Comparison of ENCODE assay signal across 8 mouse cellular contexts in the genomic region with DNA sequence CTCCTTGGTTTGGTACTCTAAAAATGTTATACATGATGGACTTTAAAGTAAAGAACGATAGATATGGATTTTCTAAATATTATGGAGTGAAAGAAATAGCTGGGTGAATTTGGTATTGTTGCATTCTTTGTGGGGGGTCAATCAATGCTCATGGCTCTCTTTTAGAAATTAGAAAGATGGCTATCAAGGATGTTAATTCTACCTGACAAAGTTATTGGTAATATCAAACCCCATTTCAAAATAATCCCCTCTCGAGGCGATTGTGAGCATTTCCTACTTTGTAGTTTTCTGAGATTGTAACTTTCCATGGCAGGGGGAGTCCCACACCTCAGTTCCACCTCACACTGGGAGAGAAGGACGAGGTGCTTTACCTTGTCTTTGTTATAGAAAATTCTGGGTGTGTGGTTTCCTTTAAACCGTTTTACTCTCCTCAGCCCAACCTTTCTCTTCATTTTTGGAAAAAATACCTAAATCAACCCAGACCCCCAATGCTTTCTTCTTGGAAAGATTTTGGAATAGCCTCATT.
DNase-seq lines count a peak whose midpoint lies in the region; ATAC-seq and TF ChIP-seq lines count a peak whose summit lies in the region.

No protein-coding gene starts in this region.

- intact Hi-C loops in gastrocnemius, postnatal 14 days (cut with DNase I; ENCODE audit: low total_unique reads): loop anchor here (5.0 kb wide), 1 partner anchor 370 kb away; no protein-coding TSS in a partner anchor

- H3K9me3 ChIP-seq in heart, embryonic 12.5 days (replicated peaks): no peaks in the 10 kb centered on the region
- no peaks in the 10 kb centered on the region for H3K9me3 ChIP-seq in hindbrain, embryonic 10.5 days
- no peaks in the 10 kb centered on the region for H3K9me3 ChIP-seq in midbrain, embryonic 13.5 days

- WGBS in heart, embryonic 12.5 days: 45% methylated on average over 5 of the region's 5 CpGs
- 64% methylated on average over 5 of the region's 5 CpGs for WGBS in hindbrain, embryonic 10.5 days
- WGBS in midbrain, embryonic 13.5 days: 11% methylated on average over 5 of the region's 5 CpGs

- peaks cover 17% of the 10 kb centered on the region for H3K36me3 ChIP-seq in heart, embryonic 12.5 days
- H3K36me3 ChIP-seq in hindbrain, embryonic 10.5 days: peaks cover 22% of the 10 kb centered on the region
- H3K36me3 ChIP-seq in midbrain, embryonic 13.5 days: peaks cover 7% of the 10 kb centered on the region; the same call in 1 of the 2 replicates

- H3K27ac ChIP-seq in heart, embryonic 12.5 days (ENCODE audit: poor library complexity, severe bottlenecking): peak overlapping the region; percentile 65
- H3K27ac ChIP-seq in hindbrain, embryonic 10.5 days: peak overlapping the region; percentile 94
- peak overlapping the region; percentile 99 for H3K27ac ChIP-seq in midbrain, embryonic 13.5 days

- H3K27me3 ChIP-seq in heart, embryonic 12.5 days (replicated peaks): no peaks in the 10 kb centered on the region
- no peaks in the 10 kb centered on the region; the same call in 1 of the 2 replicates for H3K27me3 ChIP-seq in hindbrain, embryonic 10.5 days (ENCODE audit: insufficient read depth, poor library complexity, severe bottlenecking)
- no peaks in the 10 kb centered on the region for H3K27me3 ChIP-seq in midbrain, embryonic 13.5 days

- no peak for DNase-seq in heart, adult 18-20 months
- DNase-seq in brain, embryonic 14.5 days (ENCODE audit: low read depth): peak; percentile 44
- DNase-seq in hindbrain, embryonic 10.5 days (ENCODE audit: low spot score): no peak
- DNase-seq in frontal cortex, postnatal 14 days (ENCODE audit: low spot score in 2 of 2): no peak
- DNase-seq in embryo, embryonic 9.5 days (ENCODE audit: extremely low spot score): no peak
- DNase-seq in gastrocnemius, postnatal 14 days: no peak

- no peak for TF ChIP-seq CTCF in brain, embryonic 14.5 days (IDR thresholded peaks at IDR 0.05; ENCODE audit: borderline replicate concordance, extremely low read depth, insufficient read depth, insufficient read length)

- ATAC-seq in heart, embryonic 12.5 days (ENCODE audit: insufficient number of reproducible peaks, low FRiP score): no peak
- ATAC-seq in midbrain, embryonic 13.5 days: no peak

- peaks cover 30% of the 10 kb centered on the region for H3K4me1 ChIP-seq in heart, embryonic 12.5 days (replicated peaks)
- H3K4me1 ChIP-seq in hindbrain, embryonic 10.5 days (replicated peaks): peaks cover 60% of the 10 kb centered on the region
- H3K4me1 ChIP-seq in midbrain, embryonic 13.5 days (replicated peaks): peaks cover 32% of the 10 kb centered on the region

- peak overlapping the region; percentile 62 for H3K4me2 ChIP-seq in heart, embryonic 12.5 days
- peak overlapping the region; percentile 74 for H3K4me2 ChIP-seq in midbrain, embryonic 13.5 days (replicated peaks)

- no peak for TF ChIP-seq POLR2A in brain, embryonic 14.5 days (IDR thresholded peaks at IDR 0.05; ENCODE audit: borderline replicate concordance, extremely low read depth, insufficient read depth, insufficient read length, poor library complexity, severe bottlenecking)

- H3K9ac ChIP-seq in heart, embryonic 12.5 days: peak overlapping the region; percentile 68
- peak overlapping the region; percentile 96 for H3K9ac ChIP-seq in midbrain, embryonic 13.5 days (replicated peaks)

- peak overlapping the region; percentile 43 for H3K4me3 ChIP-seq in heart, embryonic 12.5 days
- peak overlapping the region; percentile 73 for H3K4me3 ChIP-seq in hindbrain, embryonic 10.5 days
- H3K4me3 ChIP-seq in midbrain, embryonic 13.5 days (replicated peaks): peak overlapping the region; percentile 67
